Mouse (Mus musculus): ENCODE measurements around the gene Tsc22d1.

Tsc22d1 gene

GRCm38 (mm10) chr14:76480507-76480906, 65.7 kb downstream of the Tsc22d1 start:
- DNase-seq (ENCODE audit: low read depth in 2 of 2, low spot score in 2 of 2) = no peak

GRCm38 (mm10) chr14:76483701-76484100, 68.9 kb downstream of the Tsc22d1 start:
- no peak for DNase-seq (ENCODE audit: low read depth in 2 of 2, low spot score in 2 of 2)

- no peak for DNase-seq (ENCODE audit: low read depth in 2 of 2, low spot score in 2 of 2)
Observed at GRCm38 (mm10) chr14:76487609-76488008, 72.8 kb downstream of the Tsc22d1 start.

- no peak for DNase-seq (ENCODE audit: low read depth in 2 of 2, low spot score in 2 of 2)
Observed at GRCm38 (mm10) chr14:76488101-76489044, 73.6 kb downstream of the Tsc22d1 start.

GRCm38 (mm10) chr14:76489128-76489527, 74.4 kb downstream of the Tsc22d1 start:
- DNase-seq (ENCODE audit: low read depth in 2 of 2, low spot score in 2 of 2) = no peak

GRCm38 (mm10) chr14:76495022-76495421, 80.3 kb downstream of the Tsc22d1 start:
- no peak for DNase-seq (ENCODE audit: low read depth in 2 of 2, low spot score in 2 of 2)

DNA sequence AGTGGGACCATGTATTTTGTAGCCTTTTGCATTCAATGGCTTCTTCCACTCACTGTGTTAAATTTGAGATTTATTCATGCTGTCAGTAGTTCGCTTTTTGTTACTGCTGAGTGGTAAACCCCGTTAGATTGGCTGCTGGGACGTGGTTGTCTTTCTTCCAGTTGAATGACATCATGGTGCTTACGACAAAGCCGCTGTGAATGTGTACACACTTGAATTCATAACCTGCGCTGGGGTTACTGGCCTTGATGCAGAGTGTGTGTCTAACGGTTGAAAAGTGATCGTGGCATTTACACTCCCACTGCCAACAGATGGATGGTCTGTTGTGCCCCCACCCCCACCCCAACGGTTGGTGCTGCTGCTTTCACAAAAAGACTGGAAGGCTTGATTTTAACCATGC, 82.4 kb downstream of the Tsc22d1 start:
- DNase-seq (ENCODE audit: low read depth in 2 of 2, low spot score in 2 of 2) = no peak

- DNase-seq (ENCODE audit: low read depth in 2 of 2, low spot score in 2 of 2) = no peak
Observed at GRCm38 (mm10) chr14:76498210-76498609, 83.4 kb downstream of the Tsc22d1 start.

GRCm38 (mm10) chr14:76499492-76499891, 84.7 kb downstream of the Tsc22d1 start:
- DNase-seq (ENCODE audit: low read depth in 2 of 2, low spot score in 2 of 2) = no peak

GRCm38 (mm10) chr14:76500036-76500435, 85.3 kb downstream of the Tsc22d1 start:
- no peak for DNase-seq (ENCODE audit: low read depth in 2 of 2, low spot score in 2 of 2)

- peak in 1 of 2 experiments; percentile 33 for DNase-seq (ENCODE audit: low read depth in 2 of 2, low spot score in 2 of 2)
Observed at GRCm38 (mm10) chr14:76503231-76503851, 88.6 kb downstream of the Tsc22d1 start.

- peak; percentile 66 to 67 for DNase-seq (ENCODE audit: low read depth in 2 of 2, low spot score in 2 of 2)
Observed at GRCm38 (mm10) chr14:76504121-76504737, 89.5 kb downstream of the Tsc22d1 start.

- no peak for DNase-seq (ENCODE audit: low read depth in 2 of 2, low spot score in 2 of 2)
Observed at GRCm38 (mm10) chr14:76505101-76505438, 90.3 kb downstream of the Tsc22d1 start.

DNA sequence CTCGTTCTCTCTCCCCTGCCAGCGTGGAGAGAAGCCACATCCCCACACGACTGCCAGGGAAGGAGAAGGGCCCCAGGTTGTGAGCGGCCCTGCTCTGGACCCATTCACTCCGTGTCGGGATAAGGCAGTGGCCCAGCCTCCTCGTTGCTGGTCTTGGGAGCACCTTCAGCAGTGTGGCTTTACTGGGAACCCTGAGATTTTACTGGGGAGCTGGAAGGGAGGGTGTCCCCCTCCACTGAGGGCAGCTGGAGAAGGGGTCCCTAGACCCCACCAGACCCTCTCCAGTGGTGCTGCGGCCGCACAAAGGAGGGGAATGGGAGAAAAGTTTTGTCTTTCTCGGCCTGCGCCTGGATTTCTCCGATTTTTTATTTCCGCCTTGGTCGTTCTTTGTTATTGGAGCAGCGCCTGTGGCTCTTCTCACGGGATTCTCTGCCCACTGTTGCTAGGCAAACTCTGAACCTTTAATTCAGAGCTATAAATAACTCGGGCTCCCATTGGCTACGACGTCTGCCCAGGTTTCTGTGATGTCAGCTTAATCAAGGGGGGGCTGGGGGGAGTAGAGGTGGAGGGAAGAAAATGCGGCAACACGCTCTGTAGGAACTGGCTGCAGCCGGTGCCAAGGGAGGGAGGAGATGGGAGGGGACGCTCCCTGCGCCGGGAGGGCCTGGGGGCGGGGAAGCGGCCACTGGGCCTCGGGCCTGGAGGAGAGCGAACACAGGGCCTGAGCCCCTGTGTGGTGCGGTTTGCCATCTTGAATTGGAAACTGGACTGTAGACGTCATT, 90.9 kb downstream of the Tsc22d1 start:
- peak in 1 of 2 experiments; percentile 5 for DNase-seq (ENCODE audit: low read depth in 2 of 2, low spot score in 2 of 2)

GRCm38 (mm10) chr14:76506425-76507205, 91.9 kb downstream of the Tsc22d1 start:
- DNase-seq (ENCODE audit: low read depth in 2 of 2, low spot score in 2 of 2) = no peak

DNA sequence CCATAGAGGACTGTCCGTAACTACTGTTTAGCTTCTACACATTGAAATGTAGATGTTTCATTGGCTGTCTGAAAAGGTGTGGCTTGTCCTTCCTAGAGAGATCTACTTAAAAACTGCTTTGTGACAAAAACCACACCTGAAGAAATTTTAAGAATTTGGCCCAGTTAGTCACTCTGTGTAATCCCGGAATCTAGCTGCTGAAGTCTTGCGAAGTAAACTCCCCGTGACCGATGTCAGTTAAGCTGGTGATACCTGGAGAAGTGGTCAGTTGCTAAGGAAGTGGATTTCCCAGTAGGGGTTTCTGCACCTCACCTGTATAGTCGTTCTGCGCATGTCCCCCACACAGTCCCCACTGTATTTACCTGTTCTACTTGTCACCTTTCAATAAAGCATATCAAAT, 92.6 kb downstream of the Tsc22d1 start:
- no peak for DNase-seq (ENCODE audit: low read depth in 2 of 2, low spot score in 2 of 2)

GRCm38 (mm10) chr14:76507804-76508500, 93.2 kb downstream of the Tsc22d1 start:
- DNase-seq (ENCODE audit: low read depth in 2 of 2, low spot score in 2 of 2) = no peak

DNA sequence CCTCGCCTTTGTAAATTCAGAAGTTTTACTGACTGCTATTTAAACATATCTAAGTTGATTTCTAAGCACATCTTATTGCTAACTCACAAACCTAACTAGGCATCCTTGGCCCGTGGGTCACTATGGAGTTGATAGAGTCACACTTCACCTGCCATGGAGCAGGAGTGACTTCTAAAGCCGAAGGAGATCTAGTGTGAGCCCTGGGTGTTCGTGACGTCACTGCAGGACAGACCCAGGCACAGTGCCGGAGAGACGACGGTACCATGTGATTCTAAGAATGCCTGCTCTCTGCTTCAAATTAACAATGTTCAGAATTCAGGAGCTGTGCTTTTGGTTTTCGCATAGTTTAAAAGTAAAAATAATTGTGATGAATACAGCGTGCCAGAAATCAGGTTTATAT, 93.9 kb downstream of the Tsc22d1 start:
- DNase-seq (ENCODE audit: low read depth in 2 of 2, low spot score in 2 of 2) = no peak

GRCm38 (mm10) chr14:76511971-76512370, 97.2 kb downstream of the Tsc22d1 start:
- DNase-seq (ENCODE audit: low read depth in 2 of 2, low spot score in 2 of 2) = no peak
